Mouse (Mus musculus) mature B cell (primary cell): Measurements from ENCODE around the gene Serpine2.

Experiments used
- in situ Hi-C: fragments of 300-500 bp; cut with MboI; formaldehyde crosslinking; loops from 2 replicates; pipeline ENCODE4 v1.14.3; 2019

Gene Serpine2

GRCm38 (mm10) chr1:79861130-79861942 lies at the start of gene Serpine2:
TSS of gene Serpine2 (minus strand) at chr1:79861180.
- in situ Hi-C loops, result no loop called here

GRCm38 (mm10) chr1:79907811-79908210 lies 46.8 kb upstream of the Serpine2 start:
- in situ Hi-C loops, result no loop called here

- in situ Hi-C loops, result no loop called here
These were observed 44.3 kb upstream of the Serpine2 start for GRCm38 (mm10) chr1:79905241-79905640.

GRCm38 (mm10) chr1:79902901-79903300 lies 41.9 kb upstream of the Serpine2 start:
- in situ Hi-C loops, result no loop called here

- in situ Hi-C loops, result no loop called here
These were observed 21.7 kb upstream of the Serpine2 start for GRCm38 (mm10) chr1:79882648-79883047.

- in situ Hi-C loops, result no loop called here
These were observed 13.8 kb upstream of the Serpine2 start for GRCm38 (mm10) chr1:79874741-79875140.

GRCm38 (mm10) chr1:79860411-79861039 lies 455 bp downstream of the Serpine2 start:
- in situ Hi-C loops, result no loop called here

GRCm38 (mm10) chr1:79859975-79860374 lies 1.0 kb downstream of the Serpine2 start:
- in situ Hi-C loops, result no loop called here

GRCm38 (mm10) chr1:79859026-79859425 lies 2.0 kb downstream of the Serpine2 start:
- in situ Hi-C loops, result no loop called here

GRCm38 (mm10) chr1:79858389-79858994 lies 2.5 kb downstream of the Serpine2 start:
- in situ Hi-C loops, result no loop called here

GRCm38 (mm10) chr1:79857681-79858388 lies 3.1 kb downstream of the Serpine2 start:
- in situ Hi-C loops, result no loop called here

GRCm38 (mm10) chr1:79856756-79857155 lies 4.2 kb downstream of the Serpine2 start:
- in situ Hi-C loops, result no loop called here

- in situ Hi-C loops, result no loop called here
These were observed 7.5 kb downstream of the Serpine2 start for GRCm38 (mm10) chr1:79853527-79853926.

GRCm38 (mm10) chr1:79850341-79850740 lies 10.6 kb downstream of the Serpine2 start:
- in situ Hi-C loops, result no loop called here

GRCm38 (mm10) chr1:79848663-79849062 lies 12.3 kb downstream of the Serpine2 start:
- in situ Hi-C loops, result no loop called here

GRCm38 (mm10) chr1:79846891-79847290 lies 14.1 kb downstream of the Serpine2 start:
- in situ Hi-C loops, result no loop called here

- in situ Hi-C loops, result no loop called here
These were observed 28.1 kb downstream of the Serpine2 start for GRCm38 (mm10) chr1:79832719-79833404.

- in situ Hi-C loops, result no loop called here
These were observed 36.9 kb downstream of the Serpine2 start for GRCm38 (mm10) chr1:79823951-79824633.

GRCm38 (mm10) chr1:79822806-79823525 lies 38.0 kb downstream of the Serpine2 start:
- in situ Hi-C loops, result no loop called here

- in situ Hi-C loops, result no loop called here
These were observed 41.6 kb downstream of the Serpine2 start for GRCm38 (mm10) chr1:79819296-79819879.
